Mouse (Mus musculus) cerebellum, adult 2 months (tissue): ENCODE data around the gene Pnlip.

Experiments
- CTCF ChIP-seq: fragments of 200-500 bp; IDR thresholded peaks from 2 replicates; pipeline ENCODE4 v1.5.1; 2011; ENCODE audit warnings: low read depth, mild to moderate bottlenecking, control low read depth, low read length, moderate library complexity, borderline replicate concordance; ENCODE audit not compliant: insufficient read depth
- POLR2A ChIP-seq: fragments of 200-500 bp; IDR thresholded peaks from 2 replicates; pipeline ENCODE4 v1.6.1; 2011; ENCODE audit warnings: low read length, control low read depth, borderline replicate concordance; ENCODE audit not compliant: insufficient read depth

GRCm38 (mm10) chr19:58695314-58695713, 43.0 kb downstream of the Pnlip start:
- no peak for TF ChIP-seq CTCF
- TF ChIP-seq POLR2A: no peak
